Mouse (Mus musculus) lung, embryonic 16.5 days (tissue): ENCODE results near the gene Dynlt1c. TPM values are rescaled to one million over a fixed set of nuclear protein-coding genes. Genes with fewer than 3 reads are reported as not detected.
"Not testable (repeated sequence)": the region's sequence is repeated elsewhere in the genome, so short reads cannot be mapped to it uniquely, and the experiment has no call there.

ENCODE experiments used
- ATAC-seq: fragments of 200-750 bp; cut with Nextera tagmentation; 2 replicates; pipeline ENCODE4 v1.8.0; 2017; ENCODE audit warnings: low read depth, mild to moderate bottlenecking, moderate library complexity
- H3K27ac ChIP-seq: fragments of 300-500 bp; sonication (generic); 2 replicates; pipeline ENCODE4 v1.5.1; 2014; ENCODE audit warnings: mild to moderate bottlenecking, control low read depth, low read length
- H3K27me3 ChIP-seq: fragments of 300-500 bp; sonication (generic); 2 replicates; pipeline ENCODE4 v1.6.1; 2014; ENCODE audit warnings: low read depth, low read length, mixed read lengths; ENCODE audit not compliant: control insufficient read depth, insufficient read depth
- H3K36me3 ChIP-seq: fragments of 300-500 bp; sonication (generic); 2 replicates; pipeline ENCODE4 v1.6.1; 2014; ENCODE audit warnings: low read length; ENCODE audit not compliant: control insufficient read depth, insufficient read depth
- H3K4me1 ChIP-seq: fragments of 300-500 bp; sonication (generic); replicated peaks from 2 replicates; pipeline ENCODE4 v1.6.1; 2014; ENCODE audit warnings: low read length, mixed read lengths; ENCODE audit not compliant: control insufficient read depth, insufficient read depth
- H3K4me2 ChIP-seq: fragments of 300-500 bp; sonication (generic); 2 replicates; pipeline ENCODE4 v1.6.1; 2014; ENCODE audit warnings: low read depth, low read length, control low read depth
- H3K4me3 ChIP-seq: fragments of 300-500 bp; sonication (generic); 2 replicates; pipeline ENCODE4 v1.5.1; 2014; ENCODE audit warnings: mild to moderate bottlenecking, low read length, control low read depth
- H3K9ac ChIP-seq: fragments of 300-500 bp; sonication (generic); 2 replicates; pipeline ENCODE4 v1.6.1; 2014; ENCODE audit warnings: low read length, control low read depth
- H3K9me3 ChIP-seq: fragments of 300-500 bp; sonication (generic); 2 replicates; pipeline ENCODE4 v1.6.1; 2016; ENCODE audit warnings: low read length; ENCODE audit not compliant: control insufficient read depth
- WGBS: fragments of 180-500 bp; shearing (Covaris S2); extraction: QIAGEN DNeasy Blood & Tissue Kit; methylation state at CpG from one replicate; pipeline ENCODE4 v1.1.7; 2014; 5-methylcytosine and 5-hydroxymethylcytosine counted together
- polyA plus RNA-seq: library from polyadenylated mRNA; unstranded; fragments of >200 nt; fragmentation: Nextera tagmentation; extraction: Ambion mirVana; gene quantifications from 2 replicates; pipeline ENCODE4 v1.2.1, GENCODE M21; 2015

Dynlt1c gene
- polyA plus RNA-seq, 1 experiment from 2014 or later: 36.8 TPM

DNA sequence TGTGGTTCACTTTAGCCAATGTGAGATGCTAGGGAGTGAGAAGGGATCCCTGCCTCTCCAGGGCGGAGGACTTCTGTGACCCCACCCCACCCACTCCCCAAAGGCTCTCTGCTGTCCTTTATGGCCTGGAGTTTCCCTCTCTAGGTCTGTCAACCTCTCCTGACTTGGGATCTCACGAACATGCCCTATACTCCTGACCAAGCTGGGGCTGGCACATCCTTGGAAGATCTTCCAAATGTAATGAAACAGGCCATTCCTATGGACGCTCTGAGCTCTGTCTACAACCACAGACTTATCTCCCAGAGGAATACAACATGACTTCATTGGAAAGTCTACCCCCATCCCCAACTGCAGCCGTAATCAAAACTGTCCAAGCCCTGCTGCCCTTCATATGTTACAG is 43.2 kb downstream of the Dynlt1c start:
- H3K27me3 ChIP-seq, ATAC-seq, H3K4me3 ChIP-seq, H3K9me3 ChIP-seq, H3K27ac ChIP-seq, H3K4me2 ChIP-seq, H3K4me1 ChIP-seq, H3K9ac ChIP-seq, H3K36me3 ChIP-seq: not testable (repeated sequence)
- 89% methylated on average over 4 of the region's 4 CpGs for WGBS

DNA sequence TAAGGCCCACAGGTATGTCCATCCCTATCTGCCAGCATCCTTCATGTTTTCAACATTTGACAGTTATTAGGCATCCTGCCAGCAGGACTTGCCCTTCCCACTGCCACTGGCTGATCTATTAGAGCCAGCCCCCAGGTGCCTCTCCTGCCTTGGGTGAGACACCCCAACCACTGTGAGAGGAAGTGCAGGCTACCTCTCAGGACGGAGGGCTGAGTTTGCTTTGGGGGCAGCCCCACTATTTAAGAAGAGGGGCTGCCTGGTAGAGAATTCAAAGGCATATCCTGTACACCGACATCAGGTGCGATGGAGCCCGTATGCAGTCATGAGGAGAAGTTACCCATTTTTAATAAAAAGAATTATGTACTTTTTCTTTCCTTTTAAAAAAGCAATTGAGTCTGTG is 44.2 kb downstream of the Dynlt1c start:
- H3K9me3 ChIP-seq, ATAC-seq, H3K4me3 ChIP-seq, H3K27ac ChIP-seq, H3K36me3 ChIP-seq, H3K9ac ChIP-seq, H3K27me3 ChIP-seq, H3K4me1 ChIP-seq, H3K4me2 ChIP-seq: not testable (repeated sequence)
- 76% methylated on average over 2 of the region's 4 CpGs for WGBS

DNA sequence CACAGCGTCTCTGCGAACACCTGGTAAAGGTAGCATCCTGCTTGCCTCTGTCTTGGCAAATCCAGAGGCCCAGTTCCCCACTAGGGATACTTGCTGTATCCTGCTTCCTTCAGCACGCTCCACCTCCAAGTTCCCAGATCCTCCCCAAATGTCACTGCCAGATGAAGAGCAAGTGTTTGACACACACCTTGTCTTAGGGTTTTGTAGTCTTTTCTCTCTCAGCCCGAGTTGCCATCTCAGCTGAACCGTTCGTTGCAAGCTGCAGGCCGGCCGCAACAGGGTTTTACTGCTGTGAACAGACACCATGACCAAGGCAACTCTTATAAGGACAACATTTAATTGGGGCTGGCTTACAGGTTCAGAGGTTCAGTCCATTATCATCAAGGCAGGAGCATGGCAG is 45.4 kb downstream of the Dynlt1c start:
- whole genome bisulfite sequencing: 89% methylated on average over 8 of the region's 8 CpGs
- not testable (repeated sequence) for H3K4me3 ChIP-seq, H3K4me1 ChIP-seq, H3K36me3 ChIP-seq, H3K4me2 ChIP-seq, ATAC-seq, H3K9me3 ChIP-seq, H3K27me3 ChIP-seq, H3K27ac ChIP-seq, H3K9ac ChIP-seq

DNA sequence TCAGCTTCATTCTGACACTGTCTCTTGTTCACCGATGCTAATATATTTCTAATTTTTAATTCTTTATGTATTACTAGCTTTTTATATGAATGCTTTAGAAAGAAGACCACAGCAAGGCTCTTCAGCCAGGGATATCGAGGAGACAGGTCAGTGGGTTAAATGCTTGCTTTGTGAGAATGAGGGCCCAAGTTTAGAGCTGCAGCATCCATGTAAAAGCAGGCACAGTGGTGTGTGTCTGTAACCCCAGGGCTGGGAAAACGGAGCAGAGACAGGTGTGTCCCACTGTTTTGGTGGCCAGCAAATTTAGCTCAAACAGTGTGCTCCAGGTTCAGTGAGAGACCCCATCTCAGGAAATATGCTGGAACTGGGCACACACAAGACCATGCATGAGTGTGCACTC is 46.0 kb downstream of the Dynlt1c start:
- H3K4me2 ChIP-seq, H3K27ac ChIP-seq, H3K9ac ChIP-seq, H3K36me3 ChIP-seq, H3K4me3 ChIP-seq, H3K9me3 ChIP-seq, H3K4me1 ChIP-seq, ATAC-seq, H3K27me3 ChIP-seq: not testable (repeated sequence)
- 94% methylated on average over 3 of the region's 3 CpGs for WGBS

DNA sequence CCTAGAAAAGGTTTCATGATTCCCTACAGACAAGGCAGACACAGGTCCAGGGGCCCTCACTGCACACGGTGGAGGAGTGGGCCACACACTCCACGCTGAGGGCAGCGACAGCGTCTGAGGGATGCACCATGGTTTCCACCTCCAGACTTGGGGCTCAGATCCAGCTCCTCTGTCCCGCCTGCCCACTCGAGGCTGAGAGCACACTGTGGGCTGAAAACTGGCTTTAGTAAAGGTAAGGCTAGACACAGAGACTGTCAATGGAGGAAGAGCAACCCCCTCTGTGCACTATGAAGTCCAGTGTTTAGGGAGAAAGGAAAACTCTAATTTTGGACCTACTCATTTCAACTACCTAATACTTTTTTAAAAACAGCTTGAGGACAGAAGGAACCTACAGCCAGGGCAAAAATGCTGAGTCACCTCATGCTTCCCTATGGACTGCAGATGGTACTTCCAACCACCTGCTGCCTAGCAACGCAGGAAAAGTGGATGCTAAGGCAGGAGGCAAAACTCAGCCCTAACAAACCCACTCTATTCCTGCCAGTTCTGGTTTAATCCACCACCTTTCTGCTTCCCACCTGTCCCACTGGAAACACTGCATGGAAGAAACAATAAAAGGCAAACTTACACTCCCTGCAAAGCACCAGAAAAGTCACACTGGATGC is 49.6 kb downstream of the Dynlt1c start:
- 85% methylated on average over 6 of the region's 7 CpGs for WGBS
- not testable (repeated sequence) for H3K9me3 ChIP-seq, H3K4me1 ChIP-seq, H3K9ac ChIP-seq, H3K4me3 ChIP-seq, H3K36me3 ChIP-seq, H3K4me2 ChIP-seq, H3K27ac ChIP-seq, ATAC-seq, H3K27me3 ChIP-seq

DNA sequence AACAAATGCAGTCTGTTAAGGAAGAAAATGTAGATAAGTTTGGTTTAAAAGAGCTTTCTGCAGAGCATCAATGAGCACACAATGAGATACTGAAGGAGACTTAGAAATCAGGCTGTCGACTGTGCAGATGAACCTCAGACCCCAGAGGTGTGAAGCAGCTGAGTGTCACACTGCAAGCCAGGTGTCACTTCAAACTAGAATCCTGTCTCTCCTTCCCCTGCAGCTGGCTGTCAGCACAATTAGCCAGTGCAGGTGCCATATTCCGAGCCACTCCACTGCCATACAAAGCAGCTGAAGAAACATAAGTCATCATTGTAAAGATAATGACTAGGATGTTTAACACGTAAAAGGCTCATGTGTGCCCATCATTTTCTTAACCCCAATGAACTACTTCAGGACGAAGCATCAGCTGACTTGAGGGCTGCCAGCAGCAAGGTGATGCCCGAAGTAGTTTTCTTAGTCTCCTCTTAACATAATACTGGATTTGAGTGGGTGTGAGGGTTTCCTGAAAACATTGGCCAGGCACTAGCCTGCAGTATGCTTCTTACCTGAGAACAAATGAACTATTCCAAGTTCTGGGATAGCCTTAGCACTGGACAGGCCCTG is 52.0 kb downstream of the Dynlt1c start:
- H3K27me3 ChIP-seq, H3K9ac ChIP-seq, H3K9me3 ChIP-seq, ATAC-seq, H3K4me1 ChIP-seq, H3K36me3 ChIP-seq, H3K4me2 ChIP-seq, H3K4me3 ChIP-seq, H3K27ac ChIP-seq: not testable (repeated sequence)
- WGBS: 79% methylated on average over 4 of the region's 5 CpGs

DNA sequence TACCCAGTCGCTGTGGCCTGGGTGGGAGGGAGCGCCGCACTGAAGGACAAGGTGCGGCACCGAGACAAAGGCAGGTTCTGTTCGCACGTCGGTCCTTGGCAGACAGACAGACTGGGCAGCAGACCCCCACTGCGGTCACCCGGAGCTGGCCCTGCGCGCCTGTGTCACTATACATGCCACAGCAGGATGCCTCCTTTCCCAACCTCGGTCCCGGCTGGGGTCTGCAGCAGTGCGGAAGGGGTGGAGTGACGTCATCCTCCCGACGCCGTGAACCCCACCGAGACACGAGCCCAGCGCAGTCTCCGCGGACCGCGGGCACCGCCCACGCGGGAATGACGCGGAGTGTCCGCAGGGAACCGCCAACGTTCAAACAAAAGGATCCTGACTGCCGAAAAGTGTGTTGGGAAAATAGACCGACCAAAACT is 53.6 kb downstream of the Dynlt1c start:
- not testable (repeated sequence) for H3K27me3 ChIP-seq, H3K9me3 ChIP-seq, H3K36me3 ChIP-seq, H3K4me1 ChIP-seq
- peak overlapping the region; percentile 60 for H3K4me3 ChIP-seq
- peak overlapping the region; percentile 70 for H3K9ac ChIP-seq
- H3K27ac ChIP-seq: peak overlapping the region; percentile 82
- ATAC-seq: peak; percentile 84
- WGBS: under 1% methylated on average over 35 of the region's 36 CpGs
- peak overlapping the region; percentile 54 for H3K4me2 ChIP-seq

DNA sequence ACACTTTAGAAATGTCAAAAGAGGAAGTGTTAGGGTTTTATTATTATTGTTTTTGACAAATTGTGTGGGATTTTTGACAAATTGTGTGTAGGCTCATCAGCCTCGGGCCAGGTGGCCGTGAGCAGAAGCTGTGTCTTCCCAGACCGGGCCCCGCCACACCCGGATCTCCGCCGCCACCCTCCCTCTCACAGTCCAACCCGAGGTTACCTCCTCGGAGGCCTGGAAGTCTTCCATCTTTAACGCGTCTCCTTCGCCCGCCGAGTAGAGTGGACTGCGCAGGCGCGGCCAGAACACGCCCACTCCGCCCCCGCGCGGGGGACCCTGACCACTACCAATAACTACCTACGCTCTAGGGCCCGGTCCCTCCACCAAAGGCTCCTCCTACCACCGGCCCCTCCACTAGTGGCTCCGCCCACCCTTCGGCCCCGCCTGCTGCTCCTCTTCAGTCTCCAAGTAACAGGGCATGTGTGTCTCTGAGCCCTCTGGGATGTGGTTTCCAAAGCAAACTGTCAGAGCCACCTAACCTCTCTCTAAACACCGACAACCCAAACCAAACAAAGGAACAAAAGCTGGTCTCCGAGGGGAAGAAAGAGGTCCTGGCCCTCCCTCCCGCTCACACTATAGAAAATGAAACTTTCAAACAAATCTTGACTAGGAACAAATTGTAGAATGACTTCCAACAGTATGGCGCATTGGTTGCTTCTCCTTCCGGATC is 54.3 kb downstream of the Dynlt1c start, which contains the start of gene Dynlt1f:
TSS of gene Dynlt1f (minus strand) at position 334 of the 715 bp plus-strand sequence.
- ATAC-seq: peak; percentile 99
- H3K36me3 ChIP-seq, H3K27me3 ChIP-seq, H3K9me3 ChIP-seq, H3K4me1 ChIP-seq: not testable (repeated sequence)
- peak within 1 kb of the TSS; percentile 54 for H3K4me2 ChIP-seq
- H3K4me3 ChIP-seq: peak within 1 kb of the TSS; percentile 60
- H3K27ac ChIP-seq: peak within 1 kb of the TSS; percentile 82
- WGBS: 5% methylated on average over 19 of the region's 33 CpGs
- H3K9ac ChIP-seq: peak within 1 kb of the TSS; percentile 70

DNA sequence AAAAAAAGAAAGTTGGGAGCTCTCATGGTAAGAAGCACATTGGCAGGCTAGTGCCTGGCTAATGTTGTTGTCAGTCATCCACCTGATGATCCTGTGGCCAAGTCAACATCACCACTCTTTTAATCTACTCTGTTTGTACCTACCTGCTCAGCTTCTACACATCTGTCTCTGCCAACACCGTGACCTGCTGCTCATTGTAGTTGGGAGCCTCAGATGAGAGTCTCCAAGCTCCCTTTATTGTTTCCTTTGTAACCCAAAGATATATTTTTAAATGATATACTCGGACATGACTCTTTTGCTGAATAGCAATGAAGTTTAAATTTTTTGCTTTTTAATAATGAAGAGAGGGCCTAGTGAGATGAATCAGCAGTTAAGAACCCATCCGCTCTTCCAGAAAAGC is 55.0 kb downstream of the Dynlt1c start:
- H3K4me1 ChIP-seq, H3K27me3 ChIP-seq, H3K9ac ChIP-seq, H3K27ac ChIP-seq, H3K4me3 ChIP-seq, H3K36me3 ChIP-seq, H3K4me2 ChIP-seq, ATAC-seq, H3K9me3 ChIP-seq: not testable (repeated sequence)
- 89% methylated on average over 1 of the region's 3 CpGs for WGBS
